Mouse (Mus musculus): ENCODE measurements around the gene Tmem206. TPM values are rescaled to one million over a fixed set of nuclear protein-coding genes. Genes with fewer than 3 reads are reported as not detected.

Gene Tmem206
- polyA plus RNA-seq, 1 experiment from 2014 or later, result 18.3 TPM

DNA sequence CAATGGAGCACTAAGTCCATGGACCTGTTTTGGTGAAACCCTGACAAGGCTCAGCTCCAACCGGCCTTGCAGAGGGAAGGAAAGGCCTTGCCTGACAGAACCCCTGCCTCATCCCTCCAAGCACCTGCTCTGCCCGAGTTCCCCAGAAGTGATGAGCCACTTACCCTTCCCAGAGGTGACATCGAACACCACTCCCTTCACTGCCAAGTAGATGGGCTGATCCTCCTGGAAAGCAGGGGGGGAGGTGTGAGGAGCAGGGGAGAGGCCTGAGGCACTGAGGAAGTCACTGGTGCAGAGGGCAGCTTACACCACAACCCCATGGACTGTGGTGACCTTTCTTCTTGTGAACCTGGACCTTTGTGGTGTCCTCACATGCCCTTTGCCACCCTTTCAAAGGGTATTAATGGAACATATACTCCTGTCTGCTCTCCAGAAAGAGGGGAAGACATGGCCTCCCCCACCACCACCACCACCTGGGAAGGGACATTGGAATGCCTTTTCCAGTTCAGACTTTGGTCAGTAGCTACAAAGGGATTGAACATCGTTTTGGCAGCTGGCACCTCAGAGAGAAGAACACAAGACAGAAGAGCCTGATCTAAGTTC is 14.3 kb upstream of the Tmem206 start:
- Histone ChIP-seq H3K4me2 (no peak overlapping the region), H3K27ac (no peak overlapping the region), H3K27me3 (no peaks in the 10 kb centered on the region), H3K4me3 (no peak overlapping the region), H3K9me3 (no peaks in the 10 kb centered on the region), H3K36me3 (peaks cover 23% of the 10 kb centered on the region), H3K9ac (no peak overlapping the region), H3K4me1 (peaks cover 5% of the 10 kb centered on the region; the same call in 1 of the 2 replicates)
- no peak for ATAC-seq (ENCODE audit: insufficient number of reproducible peaks, insufficient read depth, low FRiP score, low TSS enrichment, low read depth)
- 67% methylated on average over 4 of the region's 4 CpGs for WGBS

DNA sequence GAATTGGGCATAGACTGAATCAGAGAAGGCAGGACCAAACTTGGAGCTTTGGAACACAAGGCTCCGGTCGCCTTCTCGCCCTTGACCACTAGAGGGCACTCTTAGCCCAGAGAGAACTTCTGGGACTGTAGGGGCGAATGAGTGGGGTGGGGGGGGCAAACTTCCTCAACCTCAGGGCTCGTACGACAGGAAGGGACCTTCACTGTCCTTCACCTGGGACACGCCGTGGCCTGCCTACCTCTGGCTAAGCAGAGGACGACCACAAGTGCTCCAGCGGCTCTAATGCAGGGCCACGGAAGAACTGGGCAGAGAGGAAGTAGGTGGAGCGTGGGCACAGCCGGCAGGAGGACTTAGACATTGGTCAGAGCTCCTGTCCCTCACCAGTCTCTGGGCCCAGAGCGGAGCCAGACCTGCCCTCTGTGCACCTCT is 13.2 kb upstream of the Tmem206 start:
- Histone ChIP-seq H3K36me3 (peaks cover 13% of the 10 kb centered on the region), H3K27me3 (no peaks in the 10 kb centered on the region), H3K27ac (peak overlapping the region; percentile 48; the same call in 1 of the 2 replicates), H3K9me3 (no peaks in the 10 kb centered on the region), H3K4me3 (peak overlapping the region; percentile 61), H3K9ac (peak overlapping the region; percentile 78), H3K4me2 (peak overlapping the region; percentile 64), H3K4me1 (peaks cover 15% of the 10 kb centered on the region)
- WGBS, result 1% methylated on average over 14 of the region's 14 CpGs
- ATAC-seq (ENCODE audit: insufficient number of reproducible peaks, insufficient read depth, low FRiP score, low TSS enrichment, low read depth), result peak; percentile 82

DNA sequence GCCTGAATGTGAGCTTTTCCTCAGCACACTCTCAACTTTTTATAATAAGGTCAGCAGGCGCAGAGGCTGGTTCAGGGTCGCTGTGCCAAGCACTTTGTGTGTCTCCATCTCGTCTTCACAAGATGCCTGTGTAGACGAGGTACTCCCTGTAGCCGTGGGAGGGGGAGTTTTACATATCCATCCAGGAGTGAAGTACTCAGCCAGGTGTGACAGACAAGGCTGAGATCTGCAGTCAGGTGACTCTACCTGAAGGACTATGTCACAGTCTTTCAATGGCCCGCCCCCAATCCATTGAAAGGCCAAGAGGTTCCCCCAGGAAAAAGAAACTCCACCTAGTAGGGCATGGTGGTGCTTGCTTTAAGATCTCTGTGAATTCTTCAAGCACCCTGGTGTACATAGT is 12.6 kb upstream of the Tmem206 start:
- Histone ChIP-seq H3K4me2 (peak overlapping the region; percentile 64), H3K9ac (0 out of 2 replicates have a peak overlapping the region, but pooled peaks have one; percentile 78), H3K36me3 (peaks cover 7% of the 10 kb centered on the region), H3K27ac (no peak overlapping the region), H3K4me1 (peaks cover 15% of the 10 kb centered on the region), H3K27me3 (no peaks in the 10 kb centered on the region), H3K9me3 (no peaks in the 10 kb centered on the region), H3K4me3 (peak overlapping the region; percentile 61)
- no peak for ATAC-seq (ENCODE audit: insufficient number of reproducible peaks, insufficient read depth, low FRiP score, low TSS enrichment, low read depth)
- WGBS, result 72% methylated on average over 6 of the region's 6 CpGs

DNA sequence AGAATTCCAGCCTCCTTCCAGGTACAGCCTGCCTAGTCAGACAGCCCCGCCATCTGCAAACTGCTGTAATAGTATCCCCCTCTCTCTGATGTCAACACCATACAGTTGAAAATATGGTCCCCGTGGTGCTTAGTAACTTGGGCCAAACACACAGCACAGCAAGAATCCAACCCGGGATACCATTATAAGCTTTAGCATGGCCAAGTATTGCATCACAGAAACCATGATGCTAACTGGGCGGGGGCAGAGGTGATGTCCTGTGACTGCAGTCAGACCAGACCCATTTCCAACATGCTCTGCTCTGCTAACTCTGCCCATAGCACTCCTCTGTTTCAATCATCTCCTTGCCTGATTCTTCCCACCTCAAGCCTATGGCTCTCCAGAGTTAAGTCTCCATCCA is 11.8 kb upstream of the Tmem206 start:
- no peak overlapping the region for H3K9ac ChIP-seq
- no peak overlapping the region for H3K27ac ChIP-seq
- H3K4me1 ChIP-seq, result peaks cover 15% of the 10 kb centered on the region
- no peaks in the 10 kb centered on the region for H3K9me3 ChIP-seq
- no peaks in the 10 kb centered on the region for H3K27me3 ChIP-seq
- H3K36me3 ChIP-seq, result peaks cover 4% of the 10 kb centered on the region
- no peak for ATAC-seq (ENCODE audit: insufficient number of reproducible peaks, insufficient read depth, low FRiP score, low TSS enrichment, low read depth)
- no peak overlapping the region for H3K4me3 ChIP-seq
- 59% methylated on average over 4 of the region's 4 CpGs for WGBS
- H3K4me2 ChIP-seq, result no peak overlapping the region

DNA sequence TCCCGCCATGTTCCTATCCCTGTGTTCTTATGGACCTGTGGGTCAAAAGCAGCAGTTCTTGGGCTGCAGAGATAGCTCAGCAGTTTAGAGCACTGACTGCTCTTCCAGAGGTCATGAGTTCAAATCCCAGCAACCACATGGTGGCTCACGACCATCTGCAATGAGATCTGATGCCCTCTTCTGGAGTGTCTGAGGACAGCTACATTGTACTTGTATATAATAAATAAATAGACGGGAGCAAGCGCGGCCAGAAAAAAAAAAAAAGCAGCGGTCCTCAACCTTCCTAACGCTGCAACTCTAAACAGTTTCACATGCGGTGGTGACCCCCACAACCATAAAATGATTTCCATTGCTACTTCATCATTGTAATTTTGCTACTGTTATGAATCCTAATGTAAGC is 8.9 kb upstream of the Tmem206 start:
- Histone ChIP-seq H3K9me3 (no peaks in the 10 kb centered on the region), H3K27me3 (no peaks in the 10 kb centered on the region), H3K4me2 (peak overlapping the region; percentile 75), H3K36me3 (no peaks in the 10 kb centered on the region), H3K4me3 (peak overlapping the region; percentile 69; the same call in 1 of the 2 replicates), H3K27ac (no peak overlapping the region), H3K4me1 (peaks cover 15% of the 10 kb centered on the region), H3K9ac (no peak overlapping the region)
- 81% methylated on average over 8 of the region's 8 CpGs for WGBS
- ATAC-seq (ENCODE audit: insufficient number of reproducible peaks, insufficient read depth, low FRiP score, low TSS enrichment, low read depth), result no peak

DNA sequence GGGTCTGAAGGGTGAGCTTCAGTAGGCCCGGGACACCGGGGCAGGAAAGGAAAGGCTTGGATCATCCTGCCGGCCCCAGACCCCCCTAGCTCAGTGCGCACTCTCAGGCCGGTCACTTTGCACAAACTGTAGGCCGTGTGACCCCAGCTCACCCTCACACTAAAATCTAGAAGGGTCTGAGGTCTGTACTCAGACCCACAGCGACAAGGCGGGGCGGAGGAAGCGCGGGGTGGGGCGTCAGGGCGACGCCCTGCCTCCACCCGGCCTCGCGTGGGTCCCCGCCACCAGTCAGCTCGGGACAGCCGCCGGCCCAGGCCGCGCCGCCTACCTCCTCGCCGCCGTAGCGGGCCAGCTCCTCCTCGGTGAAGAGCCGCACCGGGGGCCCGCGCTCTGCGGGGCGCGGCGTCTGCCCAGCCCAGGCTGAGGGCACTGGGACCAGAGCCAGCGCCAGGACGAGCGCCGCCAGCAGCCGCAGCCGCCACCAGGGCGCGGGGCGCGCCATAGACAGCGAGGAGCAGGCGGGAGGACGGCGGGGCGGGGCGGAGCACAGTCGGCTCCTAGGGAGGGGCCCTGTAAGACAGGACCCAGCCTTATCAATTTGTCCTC is 8.0 kb upstream of the Tmem206 start, which contains the start of gene Nenf:
Gene Nenf (minus strand): TSS at position 604 of the 606 bp plus-strand sequence.
- Histone ChIP-seq H3K27ac (peak within 1 kb of the TSS; percentile 85), H3K4me3 (peak within 1 kb of the TSS; percentile 69), H3K9ac (peak within 1 kb of the TSS; percentile 92), H3K9me3 (no peaks in the 10 kb centered on the region), H3K27me3 (no peaks in the 10 kb centered on the region), H3K4me2 (peak within 1 kb of the TSS; percentile 75), H3K4me1 (peaks cover 14% of the 10 kb centered on the region), H3K36me3 (no peaks in the 10 kb centered on the region)
- under 1% methylated on average over 54 of the region's 54 CpGs for WGBS
- ATAC-seq (ENCODE audit: insufficient number of reproducible peaks, insufficient read depth, low FRiP score, low TSS enrichment, low read depth), result peak; percentile 86

DNA sequence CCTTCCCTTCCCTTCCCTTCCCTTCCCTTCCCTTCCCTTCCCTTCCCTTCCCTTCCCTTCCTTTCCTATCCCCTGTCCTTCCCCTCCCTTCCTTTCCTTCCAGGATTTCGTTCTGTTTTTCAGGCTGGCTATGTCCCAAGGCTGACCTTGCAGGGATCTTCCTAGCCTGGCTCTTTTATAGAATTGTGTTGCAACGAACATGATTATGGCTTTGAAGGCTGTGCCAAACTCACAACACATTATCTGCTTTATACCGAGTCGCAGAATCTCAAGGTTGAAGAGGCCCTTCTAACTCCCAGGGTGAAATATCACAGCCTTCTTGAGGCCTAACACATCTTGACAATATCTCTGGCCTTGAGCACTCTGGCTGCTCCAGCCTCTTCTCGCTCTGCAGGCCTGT is 7.0 kb upstream of the Tmem206 start:
- WGBS, result 73% methylated on average over 5 of the region's 5 CpGs
- H3K4me2 ChIP-seq, result no peak overlapping the region
- no peak for ATAC-seq (ENCODE audit: insufficient number of reproducible peaks, insufficient read depth, low FRiP score, low TSS enrichment, low read depth)
- H3K36me3 ChIP-seq, result no peaks in the 10 kb centered on the region
- no peaks in the 10 kb centered on the region for H3K27me3 ChIP-seq
- no peak overlapping the region for H3K4me3 ChIP-seq
- H3K27ac ChIP-seq, result peak overlapping the region; percentile 39; the same call in 1 of the 2 replicates
- no peak overlapping the region for H3K9ac ChIP-seq
- no peaks in the 10 kb centered on the region for H3K9me3 ChIP-seq
- peaks cover 10% of the 10 kb centered on the region for H3K4me1 ChIP-seq

DNA sequence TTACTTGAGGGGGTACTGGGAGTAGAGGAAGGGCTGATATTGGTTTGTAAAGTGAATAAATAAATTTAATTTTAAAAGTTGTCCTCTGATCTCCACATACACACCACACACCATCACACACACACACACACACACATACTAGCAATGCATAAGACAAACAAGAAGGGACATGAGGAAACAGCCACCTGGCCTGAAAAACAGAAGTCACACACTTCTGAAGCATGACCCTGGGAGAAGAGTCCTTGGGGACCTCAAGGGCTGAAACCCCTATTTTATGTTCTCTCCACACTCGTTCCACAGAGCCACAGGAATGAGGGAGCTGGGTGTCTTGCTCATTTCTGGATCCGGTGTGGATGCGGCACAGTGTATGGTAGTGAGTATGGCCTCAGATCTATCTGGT is 2.3 kb upstream of the Tmem206 start:
- Histone ChIP-seq H3K9ac (no peak overlapping the region), H3K9me3 (no peaks in the 10 kb centered on the region), H3K4me2 (no peak overlapping the region), H3K27me3 (no peaks in the 10 kb centered on the region), H3K4me1 (peaks cover 23% of the 10 kb centered on the region), H3K27ac (no peak overlapping the region), H3K36me3 (no peaks in the 10 kb centered on the region), H3K4me3 (no peak overlapping the region)
- ATAC-seq (ENCODE audit: insufficient number of reproducible peaks, insufficient read depth, low FRiP score, low TSS enrichment, low read depth), result no peak
- WGBS, result 84% methylated on average over 3 of the region's 3 CpGs

DNA sequence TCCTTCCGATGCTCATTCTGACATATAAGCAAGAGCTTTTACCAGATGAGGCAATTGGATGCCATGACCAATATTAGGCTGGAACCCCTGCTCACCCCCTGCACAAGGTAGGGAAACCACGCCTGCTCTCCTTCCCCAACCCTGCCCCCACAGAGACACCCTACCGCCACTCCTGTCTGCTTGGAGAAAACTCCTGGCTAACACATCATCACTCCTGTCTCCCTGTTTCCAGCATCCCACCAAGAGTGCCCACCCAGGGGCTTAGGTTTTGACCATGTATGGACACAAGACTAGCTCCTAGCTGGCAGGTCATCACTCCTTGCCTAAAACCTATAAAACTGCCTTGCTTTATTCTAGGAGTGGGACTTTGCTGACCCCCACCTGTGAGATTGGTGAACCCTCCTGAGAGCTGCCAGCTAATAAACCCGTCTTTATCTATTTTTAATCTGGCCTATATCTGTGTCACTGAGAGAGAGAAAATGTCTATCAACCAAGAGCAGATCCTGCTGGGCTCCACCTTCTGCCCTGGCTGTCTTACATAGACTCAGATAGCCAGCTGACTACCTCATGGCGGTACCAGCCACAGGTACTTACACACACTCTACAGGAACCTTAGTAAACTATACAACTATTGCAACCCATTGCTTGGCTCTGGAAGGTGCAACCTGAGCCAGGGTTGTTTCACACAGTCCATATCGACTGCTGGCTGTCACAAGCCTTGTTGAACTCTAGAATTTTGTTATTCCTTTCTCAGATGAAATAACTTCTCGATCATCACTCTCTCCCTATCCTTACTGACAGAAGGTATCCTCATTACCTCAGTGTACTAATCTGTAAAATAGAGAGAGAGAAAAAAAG is 750 bp upstream of the Tmem206 start:
- 85% methylated on average over 7 of the region's 7 CpGs for WGBS
- H3K4me1 ChIP-seq, result peaks cover 24% of the 10 kb centered on the region
- H3K9ac ChIP-seq, result peak overlapping the region; percentile 86; the same call in 1 of the 2 replicates
- H3K4me3 ChIP-seq, result peak overlapping the region; percentile 81
- H3K27ac ChIP-seq, result no peak overlapping the region
- H3K4me2 ChIP-seq, result peak overlapping the region; percentile 94
- H3K36me3 ChIP-seq, result no peaks in the 10 kb centered on the region
- H3K27me3 ChIP-seq, result no peaks in the 10 kb centered on the region
- peak; percentile 5; the same call in 1 of the 2 replicates for ATAC-seq (ENCODE audit: insufficient number of reproducible peaks, insufficient read depth, low FRiP score, low TSS enrichment, low read depth)
- H3K9me3 ChIP-seq, result no peaks in the 10 kb centered on the region

DNA sequence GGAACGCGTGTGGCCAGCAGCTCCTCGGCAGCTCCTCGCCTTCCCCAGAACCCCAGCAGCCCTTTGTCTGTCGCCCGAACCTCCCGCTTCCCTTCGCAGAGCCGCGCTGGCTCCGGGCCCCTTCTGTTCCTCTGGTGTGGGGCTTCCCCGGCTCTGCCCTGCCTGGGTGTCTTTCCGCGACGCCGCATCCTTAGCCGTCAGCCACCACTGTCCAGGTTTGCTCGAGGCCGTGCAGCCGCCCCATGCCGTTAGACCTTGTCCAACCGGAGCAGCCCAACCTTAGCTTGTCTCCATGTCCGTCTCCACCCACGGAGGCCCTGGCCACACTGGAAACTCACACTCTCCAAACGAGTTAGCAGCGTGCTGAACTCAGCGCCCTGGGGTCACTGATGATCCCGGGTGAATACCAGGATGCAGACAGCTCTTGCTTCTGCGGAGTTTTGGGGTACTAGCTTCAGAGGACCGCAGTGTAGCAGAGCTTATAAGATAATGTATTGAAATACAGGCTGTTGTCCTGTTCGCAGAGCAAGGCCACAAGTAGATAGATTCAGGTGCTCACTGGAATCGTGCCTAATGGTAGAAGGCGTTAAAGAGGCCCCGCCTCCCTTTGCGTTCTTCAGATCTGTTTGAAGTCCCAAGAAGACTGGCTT is 646 bp downstream of the Tmem206 start:
- Histone ChIP-seq H3K9me3 (no peaks in the 10 kb centered on the region), H3K4me3 (peak overlapping the region; percentile 81), H3K27ac (peak overlapping the region; percentile 71; the same call in 1 of the 2 replicates), H3K4me2 (peak overlapping the region; percentile 94), H3K27me3 (no peaks in the 10 kb centered on the region), H3K4me1 (peaks cover 24% of the 10 kb centered on the region), H3K9ac (peak overlapping the region; percentile 86), H3K36me3 (no peaks in the 10 kb centered on the region)
- peak; percentile 57 for ATAC-seq (ENCODE audit: insufficient number of reproducible peaks, insufficient read depth, low FRiP score, low TSS enrichment, low read depth)
- under 1% methylated on average over 35 of the region's 35 CpGs for whole genome bisulfite sequencing

DNA sequence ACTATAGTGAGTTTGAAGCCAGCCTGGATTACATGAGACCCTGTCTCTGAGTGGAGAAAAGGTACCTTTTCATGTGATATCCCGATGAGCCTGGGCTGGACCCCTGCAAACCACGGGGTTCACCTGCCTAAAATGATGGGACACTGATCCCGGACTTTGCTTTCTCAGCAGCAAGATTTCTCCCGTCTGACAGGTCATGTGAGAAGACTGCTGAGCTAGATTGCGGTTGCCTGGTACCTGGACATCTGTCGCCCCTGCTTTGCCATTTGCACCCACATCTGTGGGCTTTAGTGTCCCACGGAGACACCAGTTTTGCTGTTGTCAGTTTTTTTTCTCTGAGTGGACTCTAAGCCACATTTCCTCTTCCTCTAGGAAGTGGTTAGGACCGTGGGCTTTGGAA is 1.5 kb downstream of the Tmem206 start:
- H3K4me1 ChIP-seq, result peaks cover 24% of the 10 kb centered on the region
- H3K9ac ChIP-seq, result no peak overlapping the region
- peak overlapping the region; percentile 94 for H3K4me2 ChIP-seq
- 0 out of 2 replicates have a peak, but pooled peaks cover 1% of the 10 kb centered on the region for H3K36me3 ChIP-seq
- no peak overlapping the region for H3K4me3 ChIP-seq
- H3K27me3 ChIP-seq, result no peaks in the 10 kb centered on the region
- H3K27ac ChIP-seq, result no peak overlapping the region
- H3K9me3 ChIP-seq, result no peaks in the 10 kb centered on the region
- 81% methylated on average over 8 of the region's 8 CpGs for WGBS
- ATAC-seq (ENCODE audit: insufficient number of reproducible peaks, insufficient read depth, low FRiP score, low TSS enrichment, low read depth), result no peak
